Mouse (Mus musculus): ENCODE results near the gene Arhgef17. TPM values are rescaled to one million over a fixed set of nuclear protein-coding genes. Genes with fewer than 3 reads are reported as not detected.

Gene Arhgef17
- polyA plus RNA-seq (2014; fragmentation: Nextera tagmentation; extraction: Ambion mirVana), result 18.5 and 22.5 TPM in 2 replicates

- DNase-seq, result peak; percentile 90
- Histone ChIP-seq H3K4me3 (ENCODE audit: low read depth, low read length) (peak within 1 kb of the TSS; percentile 75), H3K36me3 (ENCODE audit: insufficient read depth) (peaks cover 22% of the 10 kb centered on the region), H3K4me2 (peak within 1 kb of the TSS; percentile 87), H3K9ac (peak within 1 kb of the TSS; percentile 97), H3K9me3 (ENCODE audit: low read depth, low read length) (no peaks in the 10 kb centered on the region), H3K27ac (ENCODE audit: low read depth) (peak within 1 kb of the TSS; percentile 100), H3K27me3 (ENCODE audit: insufficient read depth, low read length) (no peaks in the 10 kb centered on the region), H3K4me1 (ENCODE audit: insufficient read depth) (peaks cover 16% of the 10 kb centered on the region)
- ATAC-seq (ENCODE audit: insufficient read depth), result peak; percentile 84
- under 1% methylated on average over 35 of the region's 35 CpGs for whole genome bisulfite sequencing
- no peak for TF ChIP-seq CTCF (IDR thresholded peaks at IDR 0.05; ENCODE audit: low read depth)
These were observed at the start of gene Arhgef17 for GRCm38 (mm10) chr7:100931926-100932480. Gene Arhgef17 (minus strand): TSS chr7:100932107.

- H3K27ac ChIP-seq (ENCODE audit: low read depth), result peak overlapping the region; percentile 79
- H3K4me1 ChIP-seq (ENCODE audit: insufficient read depth), result peaks cover 21% of the 10 kb centered on the region
- peak overlapping the region; percentile 45 for H3K4me2 ChIP-seq
- peak; percentile 98 for DNase-seq
- no peaks in the 10 kb centered on the region for H3K9me3 ChIP-seq (ENCODE audit: low read depth, low read length)
- 17% methylated on average over 2 of the region's 2 CpGs for WGBS
- no peak for TF ChIP-seq CTCF (IDR thresholded peaks at IDR 0.05; ENCODE audit: low read depth)
- H3K4me3 ChIP-seq (ENCODE audit: low read depth, low read length), result no peak overlapping the region
- no peaks in the 10 kb centered on the region for H3K36me3 ChIP-seq (ENCODE audit: insufficient read depth)
- ATAC-seq (ENCODE audit: insufficient read depth), result peak; percentile 95
- no peak overlapping the region for H3K9ac ChIP-seq
- H3K27me3 ChIP-seq (ENCODE audit: insufficient read depth, low read length), result peaks cover 3% of the 10 kb centered on the region; the same call in 1 of the 2 replicates
These were observed 47.3 kb upstream of the Arhgef17 start for GRCm38 (mm10) chr7:100979175-100979574.

GRCm38 (mm10) chr7:100978171-100978570, 46.3 kb upstream of the Arhgef17 start:
- ATAC-seq (ENCODE audit: insufficient read depth), result no peak
- Histone ChIP-seq H3K4me2 (peak overlapping the region; percentile 45; the same call in 1 of the 2 replicates), H3K27me3 (ENCODE audit: insufficient read depth, low read length) (peaks cover 6% of the 10 kb centered on the region; the same call in 1 of the 2 replicates), H3K9ac (no peak overlapping the region), H3K27ac (ENCODE audit: low read depth) (peak overlapping the region; percentile 79; the same call in 1 of the 2 replicates), H3K36me3 (ENCODE audit: insufficient read depth) (no peaks in the 10 kb centered on the region), H3K9me3 (ENCODE audit: low read depth, low read length) (no peaks in the 10 kb centered on the region), H3K4me3 (ENCODE audit: low read depth, low read length) (no peak overlapping the region), H3K4me1 (ENCODE audit: insufficient read depth) (peaks cover 26% of the 10 kb centered on the region)
- DNase-seq, result no peak
- TF ChIP-seq CTCF (IDR thresholded peaks at IDR 0.05; ENCODE audit: low read depth), result no peak
- 81% methylated on average over 5 of the region's 5 CpGs for WGBS

GRCm38 (mm10) chr7:100974135-100974903, 42.4 kb upstream of the Arhgef17 start, which contains the start of gene P2ry6:
Gene P2ry6 (minus strand): TSS chr7:100974649.
- Histone ChIP-seq H3K27me3 (ENCODE audit: insufficient read depth, low read length) (peaks cover 6% of the 10 kb centered on the region; the same call in 1 of the 2 replicates), H3K4me1 (ENCODE audit: insufficient read depth) (peaks cover 24% of the 10 kb centered on the region), H3K9me3 (ENCODE audit: low read depth, low read length) (no peaks in the 10 kb centered on the region), H3K4me2 (peak within 1 kb of the TSS; percentile 80), H3K27ac (ENCODE audit: low read depth) (no peak within 1 kb of the TSS; the same call in 1 of the 2 replicates), H3K9ac (peak within 1 kb of the TSS; percentile 47), H3K4me3 (ENCODE audit: low read depth, low read length) (peak within 1 kb of the TSS; percentile 37), H3K36me3 (ENCODE audit: insufficient read depth) (no peaks in the 10 kb centered on the region)
- DNase-seq, result peak; percentile 76
- WGBS, result 4% methylated on average over 36 of the region's 36 CpGs
- ATAC-seq (ENCODE audit: insufficient read depth), result peak; percentile 52; the same call in 1 of the 2 replicates
- TF ChIP-seq CTCF (IDR thresholded peaks at IDR 0.05; ENCODE audit: low read depth), result no peak

- H3K27me3 ChIP-seq (ENCODE audit: insufficient read depth, low read length), result peaks cover 6% of the 10 kb centered on the region; the same call in 1 of the 2 replicates
- H3K4me2 ChIP-seq, result no peak overlapping the region
- 34% methylated on average over 3 of the region's 3 CpGs for WGBS
- no peaks in the 10 kb centered on the region for H3K36me3 ChIP-seq (ENCODE audit: insufficient read depth)
- TF ChIP-seq CTCF (IDR thresholded peaks at IDR 0.05; ENCODE audit: low read depth), result no peak
- no peak for DNase-seq
- no peak overlapping the region for H3K4me3 ChIP-seq (ENCODE audit: low read depth, low read length)
- H3K4me1 ChIP-seq (ENCODE audit: insufficient read depth), result peaks cover 20% of the 10 kb centered on the region
- no peak for ATAC-seq (ENCODE audit: insufficient read depth)
- no peak overlapping the region for H3K27ac ChIP-seq (ENCODE audit: low read depth)
- H3K9me3 ChIP-seq (ENCODE audit: low read depth, low read length), result no peaks in the 10 kb centered on the region
- no peak overlapping the region for H3K9ac ChIP-seq
These were observed 41.0 kb upstream of the Arhgef17 start for GRCm38 (mm10) chr7:100972875-100973274.

GRCm38 (mm10) chr7:100968874-100969659, 37.2 kb upstream of the Arhgef17 start:
- 72% methylated on average over 10 of the region's 10 CpGs for WGBS
- H3K4me3 ChIP-seq (ENCODE audit: low read depth, low read length), result no peak overlapping the region
- no peak overlapping the region for H3K4me2 ChIP-seq
- no peaks in the 10 kb centered on the region for H3K9me3 ChIP-seq (ENCODE audit: low read depth, low read length)
- ATAC-seq (ENCODE audit: insufficient read depth) (no peak), DNase-seq (no peak)
- H3K27ac ChIP-seq (ENCODE audit: low read depth), result no peak overlapping the region
- TF ChIP-seq CTCF (IDR thresholded peaks at IDR 0.05; ENCODE audit: low read depth), result no peak
- peaks cover 8% of the 10 kb centered on the region; the same call in 1 of the 2 replicates for H3K4me1 ChIP-seq (ENCODE audit: insufficient read depth)
- peaks cover 2% of the 10 kb centered on the region; the same call in 1 of the 2 replicates for H3K27me3 ChIP-seq (ENCODE audit: insufficient read depth, low read length)
- no peaks in the 10 kb centered on the region for H3K36me3 ChIP-seq (ENCODE audit: insufficient read depth)
- H3K9ac ChIP-seq, result no peak overlapping the region
